Mouse (Mus musculus) gastrocnemius, postnatal 36 days (tissue): ENCODE data around the gene Plpp7. TPM values are rescaled to one million over a fixed set of nuclear protein-coding genes. Genes with fewer than 3 reads are reported as not detected.

Experiments
- DNase-seq, 2 experiments: peaks; one replicate each; pipeline ENCODE4 v3.0.0; 2022
- intact Hi-C: fragments of 180-260 bp; cut with DNase I; formaldehyde crosslinking; loops from one replicate; pipeline ENCODE4 v1.15.1; 2025
- total RNA-seq, 2 experiments: library from RNA; stranded (reverse); gene quantifications; 2 replicates each; pipeline ENCODE4 v1.2.3; 2021

The Plpp7 gene
- total RNA-seq, 2 experiments from 2014 or later = 96.9 to 117 TPM

DNA sequence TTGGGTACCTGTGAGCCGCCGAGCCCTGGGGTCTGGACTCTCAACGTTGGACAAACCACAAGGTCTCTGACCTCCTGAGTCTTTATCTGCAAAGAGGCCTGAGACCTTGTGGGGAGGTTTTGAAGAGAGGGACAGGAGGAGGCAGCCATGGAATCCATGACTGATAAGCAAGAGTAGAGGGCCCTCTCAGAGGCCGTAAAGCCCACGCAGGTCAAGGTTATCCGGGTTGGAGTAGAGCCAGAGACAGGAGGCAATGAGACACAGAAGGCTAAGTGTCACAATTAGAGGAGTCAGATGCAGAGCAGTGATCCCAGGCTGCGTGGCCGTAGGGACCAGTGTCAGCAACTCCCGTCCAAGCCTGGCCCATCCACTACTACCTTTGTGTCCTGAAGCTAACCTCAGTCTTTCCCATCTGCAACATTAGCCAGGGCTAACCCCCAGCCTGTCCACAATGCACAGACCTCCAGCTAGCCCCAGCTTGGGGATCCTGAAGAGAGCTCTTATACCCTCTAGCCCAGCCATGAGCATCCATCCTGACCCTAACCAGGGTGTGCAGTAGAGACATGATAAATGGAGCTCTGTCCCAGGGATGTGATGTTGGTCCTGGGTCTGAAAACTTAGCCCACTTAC lies 36.0 kb downstream of the Plpp7 start:
- intact Hi-C loops = loop anchor here (5.0 to 10.0 kb wide), 4 partner anchors 44 to 223 kb away; partner anchors contain the start of genes Ciz1 and Dnm1

DNA sequence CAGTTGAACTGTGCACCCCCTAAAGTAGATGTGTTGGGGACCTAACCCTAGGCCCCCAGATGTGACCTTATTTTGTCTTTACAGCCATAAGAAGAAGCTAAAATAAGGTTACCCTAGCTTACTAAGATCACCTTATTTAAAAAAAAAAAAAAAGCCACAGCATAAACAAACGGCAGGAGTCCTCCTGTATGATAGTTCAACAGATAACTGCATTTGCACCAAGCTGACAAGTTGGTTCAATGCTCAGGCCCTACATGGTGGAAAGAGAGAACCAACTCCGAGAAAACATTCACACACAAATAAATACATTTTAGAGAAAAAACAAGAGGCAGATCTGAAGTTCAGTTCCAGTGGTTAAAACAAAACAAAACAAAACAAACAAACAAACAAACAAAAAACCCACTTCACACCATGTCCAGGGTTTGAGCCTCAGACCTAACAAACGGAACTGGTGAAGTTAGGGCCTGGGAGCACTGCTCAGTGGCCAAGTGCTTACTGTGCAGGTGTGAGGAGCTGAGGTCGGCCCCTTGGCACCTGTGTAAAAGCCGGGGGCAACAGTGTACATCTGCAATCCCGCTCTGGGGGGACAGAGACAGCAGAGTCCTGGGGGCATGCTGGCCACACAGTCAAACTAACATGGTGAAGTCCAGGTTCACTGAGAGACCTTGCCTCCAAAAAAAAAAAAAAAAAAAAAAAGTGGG lies 36.7 kb downstream of the Plpp7 start:
- DNase-seq = no peak
- intact Hi-C loops = loop anchor here (5.0 to 10.0 kb wide), 4 partner anchors 45 to 223 kb away; partner anchors contain the start of genes Ciz1 and Dnm1

More for the DNA sequence above, 36.0 kb downstream of the Plpp7 start:
- DNase-seq = no peak

DNA sequence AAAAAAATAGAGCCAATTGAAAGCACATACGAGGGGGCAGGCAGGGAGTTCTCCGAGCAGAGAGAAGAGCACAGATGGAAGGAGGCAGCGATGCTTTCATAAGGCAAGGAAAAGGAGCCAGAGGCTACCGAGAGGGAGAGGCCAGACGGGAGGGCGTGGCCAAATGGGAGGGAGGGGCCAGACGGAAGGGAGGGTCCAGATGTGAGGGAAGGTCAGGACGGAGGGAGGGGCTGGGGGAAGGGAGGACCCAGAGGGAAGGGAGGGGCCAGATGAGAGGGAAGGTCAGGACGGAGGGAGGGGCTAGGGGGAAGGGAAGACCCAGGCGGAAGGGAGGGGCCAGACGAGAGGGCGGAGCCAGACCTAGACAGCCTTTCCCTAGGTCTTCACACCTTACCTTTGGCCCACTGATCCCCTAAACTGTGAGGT lies 37.3 kb downstream of the Plpp7 start:
- intact Hi-C loops = loop anchor here (5.0 to 10.0 kb wide), 4 partner anchors 45 to 222 kb away; partner anchors contain the start of genes Ciz1 and Dnm1
- DNase-seq = peak; percentile 61 to 81

DNA sequence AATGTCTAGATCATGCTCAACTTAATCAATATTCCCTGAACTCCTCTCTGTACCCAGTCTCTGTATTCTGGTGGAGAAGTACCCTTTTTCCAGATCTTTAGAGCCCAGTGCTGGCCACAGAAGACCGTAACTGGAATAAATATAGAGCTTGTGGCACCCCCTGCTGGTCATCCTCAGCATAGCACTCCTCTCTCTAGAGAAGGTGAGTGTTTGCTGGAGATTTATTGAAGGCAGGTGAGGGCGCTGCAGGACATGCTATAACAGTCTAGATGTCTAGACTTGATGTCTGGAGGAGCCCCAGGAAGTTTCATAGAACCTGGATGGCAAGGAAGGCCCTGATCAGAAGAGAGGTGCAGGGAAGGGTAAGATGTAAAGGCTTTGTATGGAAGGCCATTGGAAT lies 38.7 kb downstream of the Plpp7 start:
- intact Hi-C loops = loop anchor here (2.0 to 10.0 kb wide), 5 partner anchors 47 to 221 kb away; partner anchors contain the start of genes Ciz1 and Dnm1
- DNase-seq = peak; percentile 83 to 89

DNA sequence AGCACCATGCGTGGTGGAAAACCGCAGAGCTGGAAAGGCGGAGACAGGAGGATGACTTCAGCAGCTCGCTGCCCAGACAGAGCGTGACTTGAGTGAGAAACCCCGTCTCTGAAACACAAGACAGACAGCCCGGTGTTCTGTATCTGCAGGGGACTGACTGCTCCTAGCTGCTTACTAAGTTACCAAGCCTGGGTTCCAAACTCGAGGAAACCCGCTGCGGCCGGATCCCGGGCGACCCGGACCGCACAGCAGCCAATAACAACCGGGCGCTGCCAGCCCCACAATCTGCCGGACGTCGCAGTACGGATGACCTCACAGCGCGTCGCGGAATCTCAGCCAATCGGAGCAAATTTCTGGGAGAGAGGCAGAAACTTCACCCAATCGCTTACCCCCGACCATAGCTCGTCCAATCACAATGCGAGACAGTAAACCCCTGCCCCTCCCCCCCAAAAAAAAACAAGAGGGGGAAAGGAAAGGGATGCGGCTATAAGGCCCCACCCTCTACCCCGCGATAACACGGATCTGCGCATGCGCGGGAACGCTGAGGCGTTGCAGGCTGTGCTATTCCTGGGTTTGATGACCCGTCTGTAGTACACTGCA lies 42.4 kb downstream of the Plpp7 start:
- DNase-seq = peak; percentile 96 to 97
- intact Hi-C loops = loop anchor here (5.0 to 10.0 kb wide), 2 partner anchors 150 to 217 kb away; partner anchors contain the start of genes Ciz1, Dnm1, Golga2 and Swi5

DNA sequence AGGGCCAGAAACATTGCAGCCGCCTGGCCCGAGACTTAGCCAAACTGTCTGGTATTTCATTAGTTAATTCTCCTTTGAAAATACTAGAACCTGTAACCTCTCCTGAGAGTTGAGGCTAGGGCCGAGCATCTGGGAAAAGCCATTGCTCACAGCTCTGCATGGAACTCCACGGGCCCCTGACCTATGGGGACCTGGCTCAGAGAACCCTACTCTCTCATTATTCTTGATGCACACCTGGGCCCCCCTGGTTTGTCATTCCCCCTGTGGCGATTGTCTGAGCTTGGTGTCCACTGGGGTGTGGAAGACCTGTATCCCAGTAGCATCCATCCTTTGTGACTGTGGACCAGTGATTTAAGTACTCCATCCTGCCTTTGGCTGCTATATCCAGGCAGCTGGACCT lies 44.0 kb downstream of the Plpp7 start:
- intact Hi-C loops = loop anchor here (5.0 to 10.0 kb wide), 2 partner anchors 148 to 215 kb away; partner anchors contain the start of genes Ciz1, Dnm1, Golga2 and Swi5
- no peak for DNase-seq

DNA sequence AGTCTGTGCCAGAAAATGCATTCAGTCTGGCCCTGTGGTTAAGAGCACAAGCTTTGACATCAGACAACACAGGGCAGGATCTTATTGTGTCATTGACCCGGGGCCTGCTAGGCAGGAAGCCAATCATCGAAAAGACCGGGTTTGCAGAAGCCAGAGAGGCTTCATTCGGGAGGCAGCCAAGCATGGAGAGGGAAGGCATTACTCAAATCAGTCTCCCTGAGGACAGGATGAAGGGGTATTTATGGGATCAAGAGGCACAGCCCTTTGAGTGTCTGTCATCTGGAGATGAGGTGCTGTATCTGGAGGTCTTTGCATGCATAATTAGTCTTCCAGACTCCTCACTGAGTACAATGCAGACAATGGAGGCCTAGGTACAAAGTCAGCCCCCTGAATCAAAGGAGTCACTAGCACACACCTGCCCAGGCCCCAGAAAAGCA lies 45.2 kb downstream of the Plpp7 start:
- DNase-seq = no peak
- intact Hi-C loops = no loop called here

DNA sequence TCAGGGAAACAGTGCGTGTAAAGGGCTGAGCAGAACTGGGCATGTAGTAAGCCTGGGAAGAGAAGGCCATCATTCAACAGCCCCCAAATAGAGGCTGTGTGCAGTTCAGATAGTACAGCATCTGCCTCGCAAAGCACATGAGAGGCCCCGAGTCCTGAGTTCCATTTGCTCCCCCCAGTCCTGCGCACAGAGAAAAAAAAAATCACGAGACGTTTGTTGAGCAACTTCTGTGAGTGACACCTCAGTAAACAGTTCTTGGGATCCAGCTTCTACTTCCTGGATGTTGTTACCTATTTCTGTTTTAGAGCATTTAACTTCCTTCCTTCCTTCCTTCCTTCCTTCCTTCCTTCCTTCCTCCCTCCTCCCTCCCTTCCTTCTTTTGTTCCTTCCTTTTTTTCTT lies 46.3 kb downstream of the Plpp7 start:
- intact Hi-C loops = no loop called here
- DNase-seq = no peak

DNA sequence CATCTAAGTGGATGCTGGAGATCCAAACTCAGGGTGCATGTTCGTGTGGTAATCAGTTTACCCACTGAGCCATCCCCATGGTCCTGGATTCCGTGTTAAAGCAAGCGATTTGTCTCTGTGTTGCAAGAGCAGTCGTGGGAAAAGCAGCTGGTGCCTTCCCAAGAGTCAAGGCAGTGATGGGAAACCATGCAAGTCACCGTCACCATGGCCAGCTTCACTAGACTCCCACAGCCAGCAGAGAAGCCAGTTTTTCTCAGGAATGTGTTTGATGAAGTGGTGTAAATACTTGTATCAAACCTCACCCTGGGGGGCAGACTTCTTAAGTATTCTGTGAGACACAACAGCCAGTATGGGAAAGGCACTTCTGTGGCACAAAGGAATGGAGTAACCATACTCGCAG lies 47.0 kb downstream of the Plpp7 start:
- intact Hi-C loops = no loop called here
- DNase-seq = no peak

DNA sequence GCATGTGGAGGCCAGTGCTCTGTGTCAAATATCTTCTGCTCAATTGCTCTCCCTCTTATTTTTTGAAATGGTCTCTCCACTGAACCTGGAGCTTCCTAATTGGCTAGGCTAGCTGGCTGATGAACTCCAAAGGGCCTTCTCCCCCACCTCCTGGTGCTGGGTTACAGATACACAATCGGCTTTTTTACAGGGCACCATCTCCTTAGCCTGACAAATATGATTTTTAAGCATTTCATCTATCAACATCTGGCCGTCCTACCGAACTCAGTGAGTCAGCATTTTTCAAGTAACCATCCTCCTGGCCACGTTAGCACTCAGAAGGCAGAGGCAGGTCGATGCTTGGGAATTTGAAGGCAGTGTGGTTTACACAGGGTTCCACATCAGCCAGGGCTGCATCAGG lies 49.3 kb downstream of the Plpp7 start:
- DNase-seq = no peak
- intact Hi-C loops = no loop called here

DNA sequence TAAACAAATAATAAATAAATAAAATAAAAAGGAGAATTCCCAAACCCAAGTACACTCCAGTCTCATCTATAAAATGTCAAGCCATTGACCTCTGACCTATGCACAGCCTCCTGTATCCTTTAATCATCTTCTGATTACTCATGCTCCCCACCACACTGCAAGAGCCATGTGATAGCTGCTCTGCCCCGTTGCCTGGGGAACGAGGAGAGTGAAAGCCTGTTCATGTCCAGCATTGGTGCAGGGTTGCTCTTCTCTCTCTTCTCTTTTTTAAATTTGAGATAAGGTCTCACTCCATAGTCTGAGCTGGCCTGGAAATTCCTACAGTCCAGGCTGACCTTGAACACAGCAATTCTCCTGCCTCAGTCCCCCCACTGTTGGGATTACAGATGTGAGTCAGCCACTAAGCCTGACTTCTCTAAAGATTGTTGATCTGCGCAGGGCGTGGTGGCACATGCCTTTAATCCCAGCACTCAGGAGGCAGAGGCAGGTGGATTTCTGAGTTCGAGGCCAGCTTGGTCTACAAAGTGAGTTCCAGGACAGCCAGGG lies 51.4 kb downstream of the Plpp7 start:
- intact Hi-C loops = no loop called here
- DNase-seq = no peak

DNA sequence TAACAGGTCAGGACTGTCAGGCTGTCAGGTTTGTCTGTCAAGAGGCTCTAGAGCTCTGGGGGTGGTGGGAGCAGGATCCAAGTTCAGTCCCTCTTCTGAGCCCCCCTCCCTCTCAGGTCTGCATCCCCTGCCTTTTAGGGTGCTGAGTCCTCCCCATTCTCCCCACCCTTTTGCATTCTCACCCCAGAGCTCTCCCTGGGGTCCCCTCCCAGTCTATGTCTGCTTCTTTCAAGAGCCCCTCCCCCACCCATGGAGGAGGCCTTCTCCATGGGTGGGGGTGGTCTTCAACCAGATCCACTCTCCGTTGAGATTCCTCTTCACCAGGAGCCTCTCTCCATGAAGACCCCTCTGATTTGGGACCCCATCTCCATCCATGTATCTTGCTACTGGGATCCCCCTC lies 54.8 kb downstream of the Plpp7 start:
- no peak for DNase-seq
- intact Hi-C loops = loop anchor here (5.0 kb wide), 1 partner anchor 87 kb away; the partner anchor contains the start of gene Pomt1

DNA sequence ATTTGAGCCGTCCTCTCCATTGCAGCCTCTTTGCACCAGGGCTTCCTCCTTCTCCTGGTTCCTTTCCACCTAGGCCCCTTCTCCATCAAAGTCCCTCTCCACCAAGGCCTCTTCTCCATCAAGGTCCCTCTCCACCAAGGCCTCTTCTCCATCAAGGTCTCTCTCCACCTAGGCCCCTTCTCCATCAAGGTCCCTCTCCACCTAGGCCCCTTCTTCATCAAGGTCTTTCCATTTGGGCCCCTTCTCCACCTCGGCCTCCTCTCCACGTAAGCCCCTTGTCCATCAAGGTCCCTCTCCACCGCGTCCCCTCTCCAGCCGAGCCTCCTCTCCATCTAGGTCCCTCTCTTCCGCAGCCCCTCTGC lies 55.2 kb downstream of the Plpp7 start:
- DNase-seq = no peak
- intact Hi-C loops = loop anchor here (5.0 kb wide), 1 partner anchor 87 kb away; the partner anchor contains the start of gene Pomt1

DNA sequence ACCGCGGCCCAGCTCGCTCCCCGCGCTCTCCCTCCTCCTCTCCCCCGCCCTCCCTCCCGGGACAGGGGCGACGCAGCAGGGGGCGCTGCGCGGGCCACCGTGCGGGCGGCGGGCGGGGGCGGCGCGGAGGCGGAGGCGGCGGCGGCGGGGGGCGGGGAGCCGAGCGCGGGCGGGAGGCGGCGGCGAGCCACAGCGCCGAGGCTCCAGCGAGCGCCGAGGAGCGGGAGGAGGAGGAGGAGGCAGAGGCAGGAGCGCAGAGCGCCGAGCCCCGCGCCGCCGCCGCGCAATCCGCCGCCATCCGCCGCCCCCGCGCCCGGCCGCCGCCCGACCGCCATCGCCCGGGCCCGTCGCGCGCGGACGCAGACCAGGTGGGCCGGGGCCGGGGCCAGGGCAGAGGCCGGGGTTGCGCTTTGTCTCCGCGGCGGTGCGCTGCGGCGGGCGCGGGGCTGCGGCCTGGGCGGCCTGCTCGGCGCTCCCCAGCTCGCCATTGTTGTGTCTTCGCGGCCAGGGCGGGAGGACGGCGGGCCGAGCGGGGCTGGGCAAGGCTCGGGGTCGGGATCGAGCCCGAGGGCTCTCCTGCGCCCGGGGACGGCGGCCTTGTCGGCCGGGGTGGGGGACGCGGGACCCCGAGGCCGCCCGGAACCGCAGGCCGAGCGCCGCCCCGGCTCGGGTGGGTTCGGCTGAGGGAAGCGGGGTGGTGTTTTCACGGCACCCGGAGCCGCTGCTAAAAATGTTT lies 55.8 kb downstream of the Plpp7 start, which contains the start of gene Prrc2b:
Gene Prrc2b (plus strand): TSS at position 159 of the 736 bp plus-strand sequence.
- DNase-seq = peak in 1 of 2 experiments; percentile 56
- intact Hi-C loops = loop anchor here (1.0 to 5.0 kb wide), 2 partner anchors 40 to 86 kb away; partner anchors contain the start of gene Pomt1

DNA sequence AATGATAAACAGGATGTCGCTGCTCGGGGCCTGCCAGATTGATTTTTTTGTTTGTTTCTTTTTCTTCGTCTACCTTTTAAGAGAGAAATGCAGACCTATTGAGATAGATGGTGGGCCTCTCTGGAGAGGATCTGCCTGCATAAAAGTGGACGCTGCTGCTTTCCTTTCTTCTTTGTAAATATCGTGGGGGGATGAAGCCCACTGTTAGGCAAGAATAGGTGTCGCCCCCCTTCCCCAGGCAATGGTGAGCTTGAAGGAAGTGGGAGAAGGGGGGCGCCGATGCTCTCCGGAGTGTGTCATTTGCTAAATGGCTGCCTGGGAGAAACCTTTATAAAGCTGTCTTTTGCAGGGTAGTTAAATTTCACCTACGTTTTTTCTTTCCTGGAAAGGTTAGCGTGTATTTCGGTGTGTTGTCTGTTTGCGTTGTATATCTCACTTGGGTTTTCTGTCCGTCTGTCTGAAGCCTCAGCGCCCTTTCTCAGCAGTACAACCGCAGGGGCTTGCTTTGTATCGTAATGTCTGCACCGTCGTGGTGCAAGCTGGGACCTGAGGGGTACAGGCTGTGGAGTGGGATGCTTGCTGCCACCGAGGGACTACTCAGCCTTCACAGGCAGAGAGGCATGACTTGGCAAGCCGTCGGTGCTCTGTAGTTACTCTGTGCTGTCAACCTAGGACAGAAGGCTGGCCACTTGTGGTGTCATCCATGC lies 56.5 kb downstream of the Plpp7 start:
- intact Hi-C loops = loop anchor here (1.0 to 5.0 kb wide), 2 partner anchors 39 to 85 kb away; partner anchors contain the start of gene Pomt1
- no peak for DNase-seq

DNA sequence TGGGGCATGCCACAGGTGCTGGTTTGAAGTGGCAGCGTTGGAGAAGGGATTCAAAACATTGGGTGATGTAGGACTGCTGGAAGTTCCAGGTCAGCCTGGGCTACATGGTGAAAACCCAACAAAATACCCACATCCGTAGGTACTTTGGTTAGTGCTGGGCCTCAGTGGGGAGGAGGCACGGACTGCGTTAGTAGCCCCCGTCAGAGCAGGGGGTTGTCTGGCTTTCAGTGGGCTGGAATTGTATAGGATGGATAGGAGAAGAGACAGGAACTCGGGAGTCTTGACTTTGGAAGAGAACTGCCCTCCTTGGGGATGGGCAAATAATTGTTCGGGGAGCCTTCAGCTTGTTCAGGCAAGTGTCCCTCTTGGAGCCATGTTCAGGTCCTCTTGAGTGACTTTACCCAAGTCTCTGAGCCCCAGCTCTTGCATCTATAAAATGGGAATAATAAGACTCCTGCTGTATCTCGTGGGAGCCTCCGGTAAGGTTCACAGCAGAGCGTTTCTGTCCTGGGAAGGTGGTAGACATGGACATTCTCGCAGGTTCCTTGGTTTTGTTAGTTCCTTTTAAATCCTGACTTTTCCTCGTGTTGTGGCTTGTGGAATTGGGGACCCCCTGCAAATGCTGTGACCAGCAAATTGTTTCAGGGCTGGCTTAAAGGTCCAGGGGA lies 57.2 kb downstream of the Plpp7 start:
- intact Hi-C loops = loop anchor here (5.0 kb wide), 1 partner anchor 85 kb away; the partner anchor contains the start of gene Pomt1

DNA sequence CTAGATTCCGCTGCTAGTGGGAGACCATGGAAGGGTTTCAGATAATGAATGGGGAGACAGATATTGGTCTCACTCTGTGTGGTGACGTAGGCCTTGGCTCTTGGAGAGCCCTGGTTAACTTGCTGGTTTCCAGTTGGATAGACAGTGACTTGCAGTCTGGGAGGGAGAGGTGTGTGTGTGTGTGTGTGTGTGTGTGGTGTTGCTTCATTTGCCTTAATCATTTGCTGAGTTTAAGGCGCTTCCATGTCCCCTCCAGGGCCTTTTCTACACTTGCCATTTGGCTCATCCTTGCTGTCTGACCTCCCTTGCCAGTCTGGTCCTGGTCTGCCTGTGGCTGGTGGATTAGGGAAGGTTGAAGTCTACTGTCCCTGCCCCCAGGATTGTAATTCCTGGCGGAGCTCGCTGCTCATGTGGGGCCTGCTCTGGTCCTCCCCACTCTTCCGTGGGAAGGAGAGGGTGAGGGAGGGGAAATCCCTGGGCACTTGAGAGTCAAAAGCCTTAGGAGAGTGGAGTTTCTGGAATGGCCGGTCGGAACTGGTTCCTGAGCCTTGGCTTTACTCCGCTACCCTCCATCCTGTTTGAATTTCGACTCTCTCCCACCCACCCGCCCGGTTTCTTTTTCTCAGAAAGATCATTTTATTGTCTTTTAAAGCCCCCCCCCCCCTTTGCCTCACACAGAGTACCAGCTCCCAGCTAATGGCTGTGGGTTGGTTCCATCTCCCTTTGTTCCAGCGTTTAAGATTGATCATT lies 57.9 kb downstream of the Plpp7 start:
- DNase-seq = no peak
- intact Hi-C loops = loop anchor here (5.0 kb wide), 1 partner anchor 84 kb away; the partner anchor contains the start of gene Pomt1

More for the DNA sequence above, 57.2 kb downstream of the Plpp7 start:
- no peak for DNase-seq

DNA sequence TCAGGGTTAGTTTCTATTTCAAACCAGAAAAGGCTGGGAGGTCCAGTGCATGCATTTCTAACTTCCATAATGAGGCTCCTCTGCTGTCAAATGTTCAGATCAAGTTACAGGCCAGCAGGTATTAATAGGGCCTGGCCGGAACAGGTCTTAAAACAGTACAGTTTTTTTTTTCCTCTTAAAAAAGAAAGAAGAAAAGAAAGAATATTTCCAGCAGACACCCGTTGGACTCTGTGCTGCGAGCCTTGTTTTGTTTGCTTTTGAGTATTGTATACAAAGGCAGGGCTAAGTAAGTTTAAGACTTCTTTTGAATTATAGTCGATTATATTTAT lies 58.4 kb downstream of the Plpp7 start:
- intact Hi-C loops = loop anchor here (5.0 kb wide), 1 partner anchor 84 kb away; the partner anchor contains the start of gene Pomt1
- no peak for DNase-seq
